Mouse (Mus musculus): ENCODE data around the gene Abcb11. TPM values are rescaled to one million over a fixed set of nuclear protein-coding genes. Genes with fewer than 3 reads are reported as not detected.

Gene Abcb11
- total RNA-seq, 2 experiments from 2014 or later = 0.24 TPM; not detected in 1

DNA sequence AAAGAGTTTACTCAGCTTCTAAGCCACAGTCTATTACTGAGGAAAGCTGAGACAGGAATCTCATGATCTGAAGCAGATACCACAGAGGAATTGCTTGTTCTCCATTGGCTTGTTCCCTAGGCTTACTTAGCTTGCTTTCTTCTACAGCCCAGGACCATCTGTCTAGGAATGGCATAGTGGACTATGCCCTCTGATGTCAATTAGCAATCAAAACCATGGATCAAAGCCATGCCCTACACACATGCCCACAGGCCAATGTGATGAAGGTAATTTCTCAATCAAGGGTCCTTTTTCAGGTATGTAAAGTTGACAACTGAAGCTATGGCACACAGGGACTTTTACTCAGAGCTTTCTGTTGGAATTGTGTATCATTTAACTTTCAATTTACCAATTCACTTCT is 47.9 kb downstream of the Abcb11 start:
- no peak for DNase-seq (ENCODE audit: extremely low spot score in 1 of 2, low spot score in 2 of 2)
- intact Hi-C loops (cut with DNase I) = no loop called here

DNA sequence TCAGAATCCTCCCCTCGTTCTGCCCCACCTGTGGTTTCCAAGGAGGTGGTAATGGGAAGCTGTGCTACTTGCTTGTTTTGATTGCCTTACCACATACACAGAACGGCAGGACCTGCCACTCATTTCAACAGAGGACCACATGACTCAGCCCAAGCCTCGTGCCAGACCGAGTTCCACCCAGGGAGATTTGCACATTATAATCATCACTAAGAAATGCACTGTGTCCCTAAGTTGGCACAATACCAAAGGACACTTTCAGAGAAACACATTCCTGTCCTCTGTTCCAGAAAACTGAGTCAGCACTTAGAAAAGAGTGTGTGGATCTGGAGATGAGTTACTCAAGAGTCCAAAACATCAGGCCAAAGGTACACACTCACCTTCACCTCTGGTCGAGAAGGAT is 53.4 kb downstream of the Abcb11 start:
- DNase-seq (ENCODE audit: extremely low spot score in 1 of 2, low spot score in 2 of 2) = no peak
- intact Hi-C loops (cut with DNase I) = no loop called here

DNA sequence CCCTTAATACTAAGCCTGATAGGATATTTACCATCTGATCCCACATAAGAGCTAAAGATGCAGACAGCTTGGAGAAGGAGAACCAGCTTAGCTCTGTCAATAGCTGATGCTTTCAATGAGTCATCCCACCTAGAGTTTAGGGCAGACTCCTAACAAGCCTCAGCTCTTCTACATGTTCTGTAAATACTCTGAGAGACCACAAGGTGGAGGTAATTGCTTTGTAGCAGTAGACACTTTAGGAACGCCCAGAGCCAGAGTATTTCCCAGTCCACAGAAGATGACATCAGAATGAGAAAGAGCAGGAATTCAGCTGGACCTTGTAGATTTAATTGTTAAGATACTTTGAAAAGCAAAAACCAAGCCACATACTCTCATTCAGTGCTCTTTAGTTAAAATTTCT is 66.5 kb downstream of the Abcb11 start:
- no peak for DNase-seq (ENCODE audit: extremely low spot score in 1 of 2, low spot score in 2 of 2)
- intact Hi-C loops (cut with DNase I) = loop anchor here (5.0 kb wide), 1 partner anchor 151 kb away; no protein-coding TSS in a partner anchor

DNA sequence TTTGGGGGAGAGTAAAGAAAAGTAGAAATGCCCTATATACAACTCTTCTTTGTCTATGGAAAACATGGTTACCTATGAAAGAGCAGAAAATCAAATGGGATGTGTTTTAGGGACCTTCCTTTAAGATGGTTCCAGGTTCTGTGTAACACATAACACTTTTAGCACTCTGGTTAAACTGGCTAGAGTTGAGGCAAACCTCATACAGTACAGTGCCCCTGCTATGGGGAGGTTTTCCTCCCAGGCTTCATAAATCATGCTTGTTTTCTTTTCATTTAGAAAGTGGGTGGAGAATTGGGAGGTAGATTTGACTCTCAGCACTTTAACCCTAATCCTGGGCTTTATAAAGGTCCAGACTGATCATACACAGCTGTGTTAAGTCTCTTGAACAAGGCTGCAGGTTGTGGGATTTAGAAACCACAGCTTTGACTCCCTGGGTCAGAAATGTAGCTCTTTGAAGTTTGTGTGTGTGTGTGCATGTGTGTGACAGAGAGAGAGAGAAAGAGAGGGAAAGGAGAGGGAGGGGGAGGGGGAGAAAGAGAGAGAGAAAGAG is 78.3 kb downstream of the Abcb11 start:
- intact Hi-C loops (cut with DNase I) = no loop called here
- no peak for DNase-seq (ENCODE audit: extremely low spot score in 1 of 2, low spot score in 2 of 2)

DNA sequence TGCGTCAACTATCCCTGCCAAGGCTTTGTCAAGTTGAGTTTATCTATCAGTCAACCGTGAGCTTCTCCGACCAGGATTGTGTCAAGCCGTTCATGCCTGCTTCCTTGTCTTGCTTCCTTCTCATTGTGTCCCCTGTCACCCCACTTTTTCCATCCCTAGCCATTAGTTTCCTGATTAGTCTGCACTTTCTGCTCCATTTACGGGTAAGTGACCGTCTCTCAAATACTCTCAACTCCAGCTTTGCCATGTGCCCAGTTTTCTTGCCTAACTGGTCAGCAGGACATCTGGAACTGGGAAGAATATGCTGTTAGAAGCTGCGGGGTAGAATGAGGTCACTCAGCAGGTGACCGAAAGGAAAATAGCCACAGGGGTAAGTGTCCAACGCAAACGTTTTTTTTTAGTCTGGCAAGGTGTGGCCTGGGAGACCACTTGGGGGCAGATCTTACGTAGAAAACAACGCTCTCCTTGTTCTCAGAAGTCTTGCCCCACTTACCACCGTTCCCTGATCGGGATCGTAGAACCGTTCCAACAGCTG is 94.1 kb downstream of the Abcb11 start:
- intact Hi-C loops (cut with DNase I) = no loop called here
- no peak for DNase-seq (ENCODE audit: extremely low spot score in 1 of 2, low spot score in 2 of 2)

DNA sequence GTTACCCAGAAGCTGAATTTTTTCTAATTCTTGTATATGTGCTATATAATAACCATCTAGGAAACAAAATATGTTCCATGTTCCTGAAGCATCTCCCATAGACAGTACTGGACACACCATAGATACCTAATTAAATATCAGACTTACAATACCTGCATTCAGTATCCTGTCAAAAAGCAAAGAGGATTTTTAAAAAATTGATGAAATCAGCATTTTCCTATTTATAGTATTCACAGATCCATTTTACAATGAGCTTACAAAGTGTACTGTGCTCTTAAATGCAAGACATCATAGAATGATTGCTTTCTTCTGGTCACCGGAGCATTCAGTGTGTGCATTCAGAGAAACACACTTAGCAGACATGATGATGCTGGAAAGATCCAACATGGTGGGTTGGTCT is 95.3 kb downstream of the Abcb11 start:
- no peak for DNase-seq (ENCODE audit: extremely low spot score in 1 of 2, low spot score in 2 of 2)
- intact Hi-C loops (cut with DNase I) = no loop called here

DNA sequence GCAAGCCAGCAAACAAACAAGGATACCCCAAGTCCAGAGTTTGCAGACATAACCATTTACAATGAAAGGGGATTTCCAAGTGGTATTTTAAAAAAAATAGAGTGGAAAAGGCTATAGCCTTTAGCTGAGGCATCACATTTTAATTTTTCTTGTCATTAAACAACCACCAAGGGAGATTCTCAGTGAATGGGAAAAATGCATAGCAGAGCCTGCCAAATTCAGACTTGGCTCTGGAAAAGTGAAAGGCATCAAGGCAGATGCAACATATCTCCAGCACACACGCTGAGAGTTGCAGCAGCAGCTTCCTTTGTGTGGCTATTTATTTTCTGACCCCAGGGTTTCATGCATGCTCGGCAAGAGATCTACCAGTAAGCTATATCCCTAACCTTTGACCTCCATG is 97.5 kb downstream of the Abcb11 start:
- intact Hi-C loops (cut with DNase I) = no loop called here

DNA sequence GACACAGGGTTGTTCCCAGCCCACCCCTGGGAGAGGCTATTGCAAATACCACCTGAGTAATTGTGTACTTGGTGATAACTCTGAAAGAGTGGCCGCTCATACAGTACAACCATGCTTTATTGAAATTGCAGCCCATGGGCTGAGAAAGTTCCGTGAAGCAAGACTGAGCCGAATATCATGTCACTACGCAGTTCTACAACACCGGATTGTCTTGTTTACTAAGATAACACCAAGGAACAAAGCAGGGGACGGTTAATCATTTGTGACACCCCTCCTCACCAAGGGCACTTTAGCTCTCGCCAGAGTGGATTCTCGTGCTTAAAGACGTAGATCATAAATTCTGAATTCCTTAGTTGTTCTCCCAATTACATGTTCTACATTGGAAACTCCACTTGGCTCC is 103.1 kb downstream of the Abcb11 start:
- intact Hi-C loops (cut with DNase I) = no loop called here
- DNase-seq (ENCODE audit: extremely low spot score in 1 of 2, low spot score in 2 of 2) = no peak

More for the DNA sequence above, 97.5 kb downstream of the Abcb11 start:
- no peak for DNase-seq (ENCODE audit: extremely low spot score in 1 of 2, low spot score in 2 of 2)

DNA sequence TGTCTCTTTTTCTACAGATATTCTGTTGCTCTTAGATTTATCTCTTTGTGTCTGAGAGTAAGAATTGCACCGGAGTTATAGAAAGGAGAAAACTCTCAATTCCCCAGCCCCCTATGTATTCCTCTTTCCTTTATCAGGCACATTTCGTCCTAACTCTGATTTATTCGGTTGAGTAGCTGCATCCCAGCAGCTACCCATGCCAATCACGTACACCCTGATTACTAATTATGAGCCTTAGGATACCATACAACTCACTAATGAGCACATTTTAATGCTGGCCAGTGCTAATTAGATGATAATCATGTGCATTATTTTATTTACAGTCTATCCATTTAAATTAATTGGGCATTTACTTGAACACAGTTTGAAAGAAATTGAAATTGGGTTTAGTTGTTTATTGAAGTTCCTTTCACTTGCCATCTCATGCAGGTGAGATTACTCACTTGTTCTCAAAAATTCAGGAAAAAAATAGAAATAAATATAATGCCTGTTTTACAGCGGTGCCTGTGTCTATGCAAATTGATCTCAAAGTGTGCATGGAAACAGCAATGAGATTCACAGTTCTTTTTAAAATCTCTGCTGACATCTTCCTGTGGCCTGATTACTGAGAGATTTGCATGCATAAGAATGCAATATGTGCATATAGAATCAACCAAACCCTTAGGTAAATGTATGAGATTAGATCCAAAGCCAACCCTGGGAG is 107.3 kb downstream of the Abcb11 start:
- intact Hi-C loops (cut with DNase I) = no loop called here

DNA sequence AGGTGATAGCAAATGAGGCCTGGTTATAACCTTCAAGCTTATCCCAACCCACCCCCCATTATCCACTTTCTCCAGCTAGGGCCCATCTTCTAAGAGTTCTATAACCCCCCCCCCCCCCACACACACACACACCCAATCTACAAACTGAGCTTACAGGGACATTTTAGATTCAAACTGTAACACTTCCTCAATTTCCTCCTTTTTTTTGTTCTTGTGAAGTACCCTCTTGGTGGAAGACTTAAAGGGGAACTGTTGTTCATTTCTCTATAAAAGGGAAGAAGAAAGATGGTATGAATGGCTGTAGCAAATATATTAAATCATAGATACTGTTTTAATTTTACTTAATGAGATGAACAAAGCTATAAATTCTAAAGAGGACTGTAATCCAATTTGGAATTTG is 110.3 kb downstream of the Abcb11 start:
- intact Hi-C loops (cut with DNase I) = no loop called here
- no peak for DNase-seq (ENCODE audit: extremely low spot score in 1 of 2, low spot score in 2 of 2)

More for the DNA sequence above, 107.3 kb downstream of the Abcb11 start:
- no peak for DNase-seq (ENCODE audit: extremely low spot score in 1 of 2, low spot score in 2 of 2)

DNA sequence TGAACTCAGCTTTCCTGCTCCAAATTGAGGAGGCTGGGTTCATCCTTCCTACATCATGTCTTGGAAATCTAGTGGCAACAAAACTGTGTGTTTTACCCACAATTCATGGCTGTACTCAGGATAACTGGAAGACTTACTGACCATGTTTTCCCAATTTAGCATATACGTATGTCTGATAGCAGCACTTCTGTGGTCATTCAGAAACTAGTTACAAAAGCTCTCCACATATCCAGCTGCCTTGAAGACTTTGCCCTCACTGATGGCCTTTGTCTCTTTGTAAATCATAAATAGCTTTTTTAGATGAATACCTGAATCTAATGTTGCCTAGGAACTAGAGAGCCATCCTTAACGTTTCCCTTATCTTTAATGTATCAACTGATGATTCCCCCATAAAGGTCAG is 112.3 kb downstream of the Abcb11 start:
- no peak for DNase-seq (ENCODE audit: extremely low spot score in 1 of 2, low spot score in 2 of 2)
- intact Hi-C loops (cut with DNase I) = no loop called here

DNA sequence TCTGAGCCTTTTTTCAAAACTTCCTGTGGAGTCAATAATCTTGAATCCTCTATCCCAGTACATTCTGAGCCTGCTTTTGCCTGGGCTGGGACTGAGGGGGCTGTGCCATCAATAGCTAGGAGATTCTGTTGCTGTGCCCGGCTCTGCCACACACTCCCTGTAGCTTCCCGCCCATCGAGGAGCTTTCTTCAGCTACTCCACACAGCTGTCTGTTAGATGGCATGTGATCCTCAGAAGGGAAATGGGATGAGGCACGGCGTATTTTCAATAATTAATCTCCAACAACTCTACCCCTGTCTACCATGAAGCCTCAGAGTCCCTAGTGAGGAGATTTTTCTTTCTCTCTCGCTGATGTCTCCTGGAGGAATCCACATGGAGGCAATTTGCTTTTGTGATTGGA is 113.8 kb downstream of the Abcb11 start:
- no peak for DNase-seq (ENCODE audit: extremely low spot score in 1 of 2, low spot score in 2 of 2)

DNA sequence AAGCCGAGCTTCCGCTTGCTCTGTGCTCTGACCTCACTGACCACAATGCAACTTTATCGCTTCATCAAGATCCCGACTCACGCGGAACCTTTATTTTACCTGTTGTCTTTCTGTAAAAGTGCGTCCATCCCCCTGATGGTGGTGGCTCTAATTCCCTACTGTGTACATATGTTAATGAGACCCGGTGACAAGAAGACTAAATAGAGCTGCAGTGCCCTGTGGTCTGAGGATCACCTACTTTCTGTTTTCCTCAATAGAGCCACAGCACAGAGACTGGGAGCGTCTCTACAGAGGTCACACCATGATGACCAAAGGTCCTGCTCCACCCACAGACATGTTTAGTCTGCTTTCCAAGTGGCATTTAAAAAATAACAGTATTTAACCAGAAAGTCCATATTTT is 115.5 kb downstream of the Abcb11 start:
- intact Hi-C loops (cut with DNase I) = no loop called here
- no peak for DNase-seq (ENCODE audit: extremely low spot score in 1 of 2, low spot score in 2 of 2)

More for the DNA sequence above, 113.8 kb downstream of the Abcb11 start:
- intact Hi-C loops (cut with DNase I) = no loop called here

DNA sequence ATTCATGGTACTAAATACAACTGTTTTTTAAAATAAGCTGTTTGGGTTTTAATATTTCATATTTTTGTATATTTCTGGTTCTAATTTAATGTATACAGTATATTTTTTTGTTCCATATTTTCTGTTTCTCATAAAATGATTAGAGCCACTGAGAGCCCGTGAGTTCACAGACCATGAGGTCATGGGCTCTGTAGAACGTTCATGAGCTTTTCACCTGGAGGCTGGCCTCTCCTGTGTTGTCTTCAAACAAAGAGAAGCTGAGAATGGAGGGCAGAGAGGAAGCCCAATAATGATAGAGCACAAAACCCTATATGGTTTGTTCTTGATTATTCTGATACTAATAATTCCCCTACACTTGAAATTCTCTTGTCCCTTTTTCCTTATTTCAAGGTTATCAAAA is 117.7 kb downstream of the Abcb11 start:
- DNase-seq (ENCODE audit: extremely low spot score in 1 of 2, low spot score in 2 of 2) = no peak
- intact Hi-C loops (cut with DNase I) = no loop called here

DNA sequence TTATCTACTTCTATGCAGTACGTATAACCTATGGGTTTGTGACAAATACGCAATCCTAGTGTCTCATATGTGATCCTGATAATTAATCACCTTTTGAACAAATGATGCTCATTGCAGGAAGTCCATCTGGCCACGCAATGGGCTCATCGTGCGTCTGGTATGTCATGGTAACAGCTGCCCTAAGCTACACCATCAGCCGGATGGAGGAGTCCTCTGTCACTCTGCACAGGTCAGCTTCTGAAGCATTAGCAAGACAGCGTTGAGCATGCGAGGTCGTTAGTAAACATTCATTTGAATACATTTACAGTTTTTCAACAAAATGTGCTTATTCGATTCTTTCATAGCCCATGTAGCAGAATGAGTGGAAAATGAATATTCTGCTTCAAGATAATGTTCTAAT is 119.6 kb downstream of the Abcb11 start:
- DNase-seq (ENCODE audit: extremely low spot score in 1 of 2, low spot score in 2 of 2) = no peak
- intact Hi-C loops (cut with DNase I) = no loop called here

DNA sequence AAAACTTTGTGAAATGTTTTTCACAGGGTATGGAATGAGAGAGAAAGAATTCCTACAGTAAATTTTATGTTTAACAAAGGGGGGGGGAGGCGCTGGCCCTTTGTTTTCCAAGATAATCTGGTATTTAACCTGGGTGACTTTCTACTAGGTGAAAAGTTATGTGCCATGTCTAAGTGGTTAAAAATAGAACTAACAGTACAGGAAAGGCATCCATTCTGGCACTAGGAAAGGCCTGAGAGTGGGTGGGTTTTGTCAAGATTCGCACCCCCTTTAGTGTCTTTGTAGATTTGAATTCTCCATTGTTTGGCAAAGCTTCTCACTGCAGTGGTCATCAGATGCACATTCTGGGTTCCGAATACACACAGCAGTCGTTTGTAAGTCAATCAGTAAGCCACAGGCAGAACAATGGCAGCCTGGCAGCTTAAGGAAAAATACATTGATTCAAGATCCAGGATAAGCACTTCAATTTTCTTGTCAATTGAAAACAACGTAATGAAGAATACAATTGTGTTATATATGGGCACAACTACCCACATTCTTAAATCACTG is 120.5 kb downstream of the Abcb11 start:
- DNase-seq (ENCODE audit: extremely low spot score in 1 of 2, low spot score in 2 of 2) = no peak
- intact Hi-C loops (cut with DNase I) = no loop called here

DNA sequence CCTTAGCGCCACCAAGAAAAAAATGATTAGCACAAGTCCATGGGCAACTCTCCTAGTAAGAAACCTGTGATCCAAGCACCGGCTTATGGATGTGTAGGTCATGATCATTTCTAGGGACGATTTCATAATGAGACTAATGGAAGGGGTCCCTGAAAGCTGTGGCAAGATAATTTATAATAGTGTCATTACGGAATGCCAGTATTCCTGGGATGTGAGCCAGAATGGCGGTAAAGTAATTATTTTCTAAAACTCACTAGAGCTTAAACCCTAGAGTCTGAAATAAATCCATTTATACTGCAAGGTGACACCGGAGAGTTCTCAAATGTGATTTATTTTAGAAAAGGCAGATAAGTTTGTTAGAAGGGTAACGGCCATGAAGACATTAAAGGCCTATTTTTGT is 127.2 kb downstream of the Abcb11 start:
- DNase-seq (ENCODE audit: extremely low spot score in 1 of 2, low spot score in 2 of 2) = no peak

DNA sequence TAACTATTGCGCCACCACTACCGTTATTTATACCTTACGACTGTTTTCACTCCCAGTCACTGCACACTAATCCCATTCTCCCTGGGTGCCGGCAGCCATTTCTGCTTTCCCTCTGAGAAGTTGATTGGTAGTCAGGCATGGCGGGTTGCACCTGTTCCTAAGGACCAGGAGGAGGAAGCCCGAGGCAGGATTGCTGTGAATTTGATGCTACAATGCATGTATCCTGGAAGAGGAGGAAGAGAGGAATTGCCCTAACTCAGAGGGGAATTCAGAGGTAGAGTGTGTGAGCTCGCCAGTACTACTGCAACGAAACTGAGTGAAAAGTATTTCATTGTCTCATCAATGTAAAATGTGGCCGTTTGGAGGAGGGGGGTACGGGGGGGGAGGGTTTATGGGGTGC is 129.8 kb downstream of the Abcb11 start:
- DNase-seq (ENCODE audit: extremely low spot score in 1 of 2, low spot score in 2 of 2) = no peak
- intact Hi-C loops (cut with DNase I) = no loop called here

More for the DNA sequence above, 127.2 kb downstream of the Abcb11 start:
- intact Hi-C loops (cut with DNase I) = no loop called here

DNA sequence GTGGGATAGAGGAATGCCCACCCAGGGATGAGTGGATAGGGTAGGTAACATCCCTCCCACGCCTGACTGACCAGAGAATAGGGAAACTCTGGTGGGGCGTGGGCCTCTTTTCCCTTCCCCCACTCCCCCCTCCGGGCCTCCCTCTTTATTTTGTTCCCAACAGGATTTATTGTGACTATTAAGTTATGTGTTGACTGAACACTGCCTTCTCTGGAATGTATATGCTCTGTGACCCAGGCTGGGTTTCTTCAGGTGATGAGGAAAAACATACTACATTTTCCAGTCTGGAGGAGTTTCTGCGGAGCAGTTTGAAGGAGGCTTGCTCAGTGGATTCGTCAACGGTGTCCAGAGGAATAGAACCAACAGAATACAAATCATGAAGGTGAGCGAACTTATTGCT is 131.6 kb downstream of the Abcb11 start, which contains the start of gene G6pc2:
Gene G6pc2 (plus strand): TSS at position 301 of the 400 bp plus-strand sequence.
- intact Hi-C loops (cut with DNase I) = no loop called here
- DNase-seq (ENCODE audit: extremely low spot score in 1 of 2, low spot score in 2 of 2) = no peak

DNA sequence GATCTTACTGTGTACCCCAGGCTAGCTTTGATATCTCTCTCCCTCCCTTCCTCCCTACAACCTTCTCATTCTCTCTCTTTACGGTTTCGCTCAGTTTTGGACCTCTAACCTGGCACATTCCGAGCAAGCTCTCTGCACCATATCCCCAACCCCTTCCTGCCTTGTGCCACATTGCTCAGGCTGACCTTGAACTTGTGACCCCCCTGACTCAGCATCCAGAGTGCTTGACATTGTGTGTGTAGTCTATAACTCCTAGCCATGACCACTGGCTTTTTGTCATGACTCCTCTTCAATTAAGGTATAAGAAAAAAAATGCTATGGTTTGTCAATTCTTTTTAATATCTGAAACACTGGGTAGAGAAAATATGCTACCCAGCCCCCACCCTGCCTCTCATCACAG is 132.7 kb downstream of the Abcb11 start:
- intact Hi-C loops (cut with DNase I) = no loop called here
- DNase-seq (ENCODE audit: extremely low spot score in 1 of 2, low spot score in 2 of 2) = no peak
